Mouse (Mus musculus) CH12.LX (cell line): ENCODE measurements around the gene Cbx4. TPM values are rescaled to one million over a fixed set of nuclear protein-coding genes. Genes with fewer than 3 reads are reported as not detected.

Experiments used
- DNase-seq: peaks from one replicate; pipeline ENCODE4 v3.0.0-alpha.2; 2013; ENCODE audit errors: extremely low read depth
- H3K27ac ChIP-seq: 2 replicates; pipeline ENCODE4 v1.5.1; 2012; ENCODE audit warnings: low read depth, mild to moderate bottlenecking, control low read depth, moderate library complexity; ENCODE audit not compliant: insufficient read depth
- H3K27me3 ChIP-seq: replicated peaks from 2 replicates; pipeline ENCODE3; 2012; ENCODE audit warnings: inconsistent platforms
- H3K36me3 ChIP-seq, 2 experiments: replicated peaks in 1 of 2; 2 replicates each; pipeline versions ENCODE3 to v1.6.1; 2012; ENCODE audit warnings: inconsistent platforms in 1 of 2, low read length in 1 of 2, mild to moderate bottlenecking in 1 of 2, mixed read lengths in 1 of 2, moderate library complexity in 1 of 2; ENCODE audit not compliant: control insufficient read depth in 1 of 2, insufficient read depth in 1 of 2
- H3K4me1 ChIP-seq, 2 experiments: 2 replicates each; pipeline ENCODE4 v1.6.1; 2012; ENCODE audit warnings: inconsistent platforms in 1 of 2, moderate library complexity in 1 of 2; ENCODE audit not compliant: insufficient read depth in 2 of 2, control insufficient read depth in 1 of 2
- H3K4me2 ChIP-seq: 2 replicates; pipeline ENCODE4 v1.6.1; 2012; ENCODE audit warnings: low read depth, mild to moderate bottlenecking, control low read depth; ENCODE audit not compliant: poor library complexity, insufficient read depth, severe bottlenecking
- H3K4me3 ChIP-seq, 3 experiments: fragments of 150-350 bp in 1 of 3; sonication (generic) in 1 of 3; replicated peaks in 1 of 3; 2 replicates each; pipeline versions ENCODE3 to v1.5.1; 2011 to 2012; ENCODE audit warnings: low read depth in 2 of 3, low read length in 2 of 3, mild to moderate bottlenecking in 2 of 3, moderate library complexity in 2 of 3, control low read depth in 1 of 3, improper control_type of control experiment in 1 of 3, inconsistent platforms in 1 of 3, mixed read lengths in 1 of 3; ENCODE audit not compliant: poor library complexity in 1 of 3
- H3K79me2 ChIP-seq: replicated peaks from 2 replicates; pipeline ENCODE4 v1.6.1; 2012; ENCODE audit warnings: mild to moderate bottlenecking, moderate library complexity; ENCODE audit not compliant: control insufficient read depth, poor library complexity, insufficient read depth, severe bottlenecking; ENCODE audit errors: extremely low read depth
- H3K9ac ChIP-seq: 2 replicates; pipeline ENCODE4 v1.6.1; 2012; ENCODE audit warnings: low read depth, mild to moderate bottlenecking, control low read depth, moderate library complexity; ENCODE audit not compliant: insufficient read depth
- H3K9me3 ChIP-seq: replicated peaks from 2 replicates; pipeline ENCODE3; 2012; ENCODE audit warnings: low read length, inconsistent platforms, mixed read lengths
- CHD1 ChIP-seq: IDR thresholded peaks from 2 replicates; pipeline ENCODE4 v1.6.1; 2012; ENCODE audit warnings: low read depth, low read length, improper control_type of control experiment, inconsistent platforms
- E2F4 ChIP-seq: IDR thresholded peaks from 2 replicates; pipeline ENCODE4 v1.6.1; 2011; ENCODE audit warnings: low read depth, low read length, improper control_type of control experiment; ENCODE audit not compliant: insufficient replicate concordance
- HCFC1 ChIP-seq: IDR thresholded peaks from 2 replicates; pipeline ENCODE4 v1.6.1; 2012; ENCODE audit warnings: low read depth, mild to moderate bottlenecking, inconsistent platforms, low read length, improper control_type of control experiment
- JUN ChIP-seq: IDR thresholded peaks from 2 replicates; pipeline ENCODE4 v1.6.1; 2011; ENCODE audit warnings: low read depth, mild to moderate bottlenecking, low read length, improper control_type of control experiment, moderate library complexity; ENCODE audit not compliant: insufficient read depth
- KAT2A ChIP-seq: IDR thresholded peaks from 2 replicates; pipeline ENCODE4 v1.6.1; 2012; ENCODE audit warnings: low read length, improper control_type of control experiment, inconsistent platforms; ENCODE audit not compliant: insufficient replicate concordance
- MAX ChIP-seq: IDR thresholded peaks from 2 replicates; pipeline ENCODE4 v1.6.1; 2011; ENCODE audit warnings: low read length, improper control_type of control experiment
- MXI1 ChIP-seq: IDR thresholded peaks from 2 replicates; pipeline ENCODE4 v1.6.1; 2011; ENCODE audit warnings: mild to moderate bottlenecking, low read depth, low read length, improper control_type of control experiment
- NRF1 ChIP-seq: IDR thresholded peaks from 2 replicates; pipeline ENCODE4 v1.6.1; 2014; ENCODE audit warnings: low read depth, mild to moderate bottlenecking, inconsistent platforms, low read length, improper control_type of control experiment, moderate library complexity
- RAD21 ChIP-seq: IDR thresholded peaks from 2 replicates; pipeline ENCODE4 v1.6.1; 2011; ENCODE audit warnings: low read depth, mild to moderate bottlenecking, low read length, improper control_type of control experiment, moderate library complexity
- RCOR1 ChIP-seq: conservative IDR thresholded peaks from 2 replicates; pipeline ENCODE4 v1.6.1; 2012; ENCODE audit warnings: low read depth, mild to moderate bottlenecking, inconsistent platforms, low read length, improper control_type of control experiment
- SMC3 ChIP-seq: IDR thresholded peaks from 2 replicates; pipeline ENCODE4 v1.6.1; 2011; ENCODE audit warnings: low read depth, low read length, improper control_type of control experiment
- UBTF ChIP-seq: IDR thresholded peaks from 2 replicates; pipeline ENCODE4 v1.6.1; 2012; ENCODE audit warnings: low read depth, mild to moderate bottlenecking, inconsistent platforms, low read length, improper control_type of control experiment, moderate library complexity
- USF2 ChIP-seq: conservative IDR thresholded peaks from 2 replicates; pipeline ENCODE4 v1.6.1; 2011; ENCODE audit warnings: low read depth, low read length, improper control_type of control experiment
- ZMIZ1 ChIP-seq: IDR thresholded peaks from 2 replicates; pipeline ENCODE4 v1.6.1; 2012; ENCODE audit warnings: low read depth, mild to moderate bottlenecking, inconsistent platforms, low read length, improper control_type of control experiment
- ZNF384 ChIP-seq: IDR thresholded peaks from 2 replicates; pipeline ENCODE4 v1.6.1; 2012; ENCODE audit warnings: low read depth, low read length, improper control_type of control experiment, inconsistent platforms
- dilution Hi-C: fragments of 300-500 bp; cut with MboI; formaldehyde crosslinking; loops from 2 replicates; pipeline ENCODE4 v1.14.3; 2020; ENCODE audit warnings: low sequenced_read_pairs; ENCODE audit not compliant: extremely low pct_unique_long_range_greater_than_20kb, extremely low pct_ligation_motif_present
- in situ Hi-C: fragments of 300-500 bp; cut with MboI; formaldehyde crosslinking; loops from 3 replicates; pipeline ENCODE4 v1.14.3; 2019; ENCODE audit warnings: low sequenced_read_pairs, low pct_ligation_motif_present, low pct_unique_long_range_greater_than_20kb, mixed read lengths
- polyA plus RNA-seq: library from polyadenylated mRNA; unstranded; fragments of >175 nt; gene quantifications from 2 replicates; pipeline ENCODE4 v1.2.1, GENCODE M21; 2012; ENCODE audit warnings: low read depth; ENCODE audit not compliant: insufficient read length
- total RNA-seq, 2 experiments: library from RNA; depleted of rRNA; stranded (reverse); fragments of 300-350 nt in 1 of 2; fragments of >200 nt in 1 of 2; gene quantifications; 2 replicates each; pipeline ENCODE4 v1.2.3; 2012 to 2014

Cbx4 gene
- total and polyA plus RNA-seq, 3 experiments = 15.0 to 40.4 (median 26.0) TPM

DNA sequence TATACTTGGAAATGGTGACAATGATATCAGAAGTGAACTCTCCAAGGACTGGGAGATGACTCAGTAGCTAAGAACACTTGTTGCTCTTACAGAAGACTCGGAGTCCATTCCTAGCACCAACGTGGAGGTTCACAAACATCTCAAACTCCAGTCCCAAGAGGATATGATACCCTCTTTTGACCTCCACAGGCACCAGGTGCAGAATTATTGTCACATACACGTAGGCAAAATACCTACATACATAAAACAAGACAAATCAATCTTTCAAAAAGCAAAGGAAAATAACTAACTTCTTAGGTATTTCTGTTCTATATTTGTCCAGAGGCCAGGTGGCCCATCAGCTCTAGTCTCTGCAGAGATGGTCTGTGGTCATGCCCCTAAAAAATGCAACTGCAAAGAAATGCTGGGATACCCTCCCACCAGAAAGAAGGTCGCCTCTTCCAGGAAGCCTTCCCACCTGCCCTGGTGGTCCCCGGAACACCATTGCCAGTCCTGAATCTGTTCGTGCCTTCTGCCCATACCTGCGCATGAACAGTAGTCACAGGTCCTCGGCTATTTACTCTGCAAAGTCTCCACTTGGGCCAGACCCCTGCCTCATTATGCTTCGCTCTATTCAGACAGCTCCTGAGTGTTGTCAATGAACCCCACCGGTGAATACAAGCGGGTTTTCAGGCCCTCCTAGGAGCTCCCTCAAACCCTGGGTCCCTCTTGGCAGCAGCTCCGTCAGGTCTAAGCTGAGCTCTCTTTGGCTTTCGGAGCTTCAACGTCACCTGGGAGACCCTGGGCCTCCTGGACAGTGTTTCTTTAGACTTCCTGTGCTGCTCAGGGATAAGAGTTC is 46.4 kb upstream of the Cbx4 start (continued):
- TF ChIP-seq E2F4 = 0 out of 2 replicates have a peak, but pooled peaks have one; percentile 18
- TF ChIP-seq ZMIZ1 = peak; percentile 29; the same call in 1 of the 2 replicates
- no peak for TF ChIP-seq HCFC1
- no peak for TF ChIP-seq USF2
- no peak for TF ChIP-seq KAT2A
- no peak; the same call in 1 of the 2 replicates for TF ChIP-seq RAD21
- TF ChIP-seq JUN = peak; percentile 6; the same call in 1 of the 2 replicates
- TF ChIP-seq NRF1 = peak; percentile 43; the same call in 1 of the 2 replicates
- TF ChIP-seq MAX = peak; percentile 74
- peak; percentile 6 for TF ChIP-seq SMC3
- TF ChIP-seq ZNF384 = no peak
- TF ChIP-seq, all 38 proteins: peak for 19

DNA sequence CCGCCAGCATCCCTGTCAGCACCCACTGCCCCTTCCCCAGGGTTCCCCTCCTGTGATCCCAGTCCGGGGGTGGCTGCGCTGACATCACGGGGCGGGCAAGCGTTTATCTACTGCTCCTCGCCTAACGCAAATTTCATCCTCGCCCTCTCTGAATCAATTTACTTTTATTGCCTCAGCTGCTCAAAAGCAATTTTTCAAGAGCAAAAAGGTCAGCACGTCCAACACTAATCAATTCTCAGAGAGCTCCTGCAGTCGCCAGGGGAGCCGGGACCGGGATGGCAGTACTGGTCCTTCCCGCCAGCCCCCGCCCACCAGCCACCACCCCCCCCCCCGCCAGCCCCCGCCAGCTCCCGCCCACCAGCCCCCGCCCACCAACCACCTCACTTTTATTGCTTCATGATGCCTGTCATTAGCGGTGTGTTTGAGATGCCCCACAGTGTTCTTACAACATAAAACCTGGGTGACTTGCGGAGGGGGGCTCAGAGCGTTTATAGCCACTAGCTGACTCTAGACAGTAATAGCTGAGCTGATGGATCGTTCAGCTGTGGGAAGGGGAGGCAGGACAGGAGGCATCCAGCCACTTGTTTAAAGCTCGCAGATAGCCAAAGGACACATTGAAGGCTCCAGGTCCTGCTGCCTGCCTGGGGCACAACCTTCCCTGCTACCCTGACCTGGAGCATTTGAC is 44.2 kb upstream of the Cbx4 start:
- in situ Hi-C loops (loop anchor here (10.0 kb wide), 1 partner anchor 55 kb away; no protein-coding TSS in a partner anchor), dilution Hi-C loops (no loop called here)
- H3K79me2 ChIP-seq = no peaks in the 10 kb centered on the region
- no peak overlapping the region for H3K9ac ChIP-seq
- peaks cover 8% of the 10 kb centered on the region for H3K9me3 ChIP-seq
- no peak for DNase-seq
- H3K4me3 ChIP-seq = no peak overlapping the region
- TF ChIP-seq HCFC1 (no peak), SMC3 (no peak), RCOR1 (no peak), CHD1 (0 out of 2 replicates have a peak, but pooled peaks have one; percentile 54), KAT2A (0 out of 2 replicates have a peak, but pooled peaks have one; percentile 7), MXI1 (0 out of 2 replicates have a peak, but pooled peaks have one; percentile 29), UBTF (no peak)
- peaks cover 69 to 96% of the 10 kb centered on the region in 2 experiments for H3K4me1 ChIP-seq
- H3K27me3 ChIP-seq = no peaks in the 10 kb centered on the region
- H3K4me2 ChIP-seq = no peak overlapping the region
- no peaks in the 10 kb centered on the region for H3K36me3 ChIP-seq
- peak overlapping the region; percentile 14; the same call in 1 of the 2 replicates for H3K27ac ChIP-seq
